Comparison of ENCODE assay signal across 11 mouse cellular contexts in the genomic region with DNA sequence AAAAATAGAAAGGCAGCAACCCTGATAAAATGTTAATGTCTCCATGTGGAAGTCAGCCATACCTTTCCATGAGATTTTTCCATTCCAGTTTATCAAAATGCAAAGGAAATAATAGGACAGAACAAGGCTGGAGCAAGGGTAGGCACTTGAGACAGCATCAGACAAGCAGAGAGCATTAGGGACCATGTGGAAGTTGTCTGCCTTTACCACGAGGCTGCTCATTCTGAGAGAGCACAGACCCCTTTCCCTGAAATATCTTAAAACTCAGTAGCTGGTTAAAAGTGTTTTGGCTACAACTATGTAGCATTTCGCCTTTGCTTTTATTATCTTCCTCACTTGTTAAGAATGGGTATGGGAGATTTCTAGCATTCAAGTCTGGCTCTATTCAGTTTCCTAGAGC. TPM values are rescaled to one million over a fixed set of nuclear protein-coding genes. Genes with fewer than 3 reads are reported as not detected.
DNase-seq lines count a peak whose midpoint lies in the region; ATAC-seq and TF ChIP-seq lines count a peak whose summit lies in the region.
"Had no signal": no experiment of that assay in that cellular context is flagged by ENCODE, and none has a peak within 500 bp of the region (broad histone marks: within the 10 kb centered on the region; RNA-seq: fewer than 3 reads in every experiment).

No protein-coding gene starts in this region.

- peak overlapping the region in 1 of 2 experiments; percentile 73; a peak in 2 of 4 replicates for H3K4me3 ChIP-seq in heart, embryonic 14.5 days (ENCODE audit: control insufficient read depth in 1 of 2, insufficient read depth in 1 of 2, low read depth in 1 of 2, low read length in 2 of 2)
- no peak overlapping the region for H3K4me3 ChIP-seq in ES-Bruce4 (ENCODE audit: low read depth, low read length)
- no peak overlapping the region for H3K4me3 ChIP-seq in hindbrain, embryonic 12.5 days
- H3K4me3 ChIP-seq in midbrain, embryonic 10.5 days: peak overlapping the region; percentile 76

- TF ChIP-seq POLR2A in ES-Bruce4 (IDR thresholded peaks at IDR 0.05; ENCODE audit: insufficient read depth, low read length): no peak

- no peak for ATAC-seq in heart, embryonic 14.5 days (ENCODE audit: insufficient number of reproducible peaks, insufficient read depth, low FRiP score, low read depth)
- ATAC-seq in hindbrain, embryonic 12.5 days (ENCODE audit: low FRiP score): no peak
- no peak for ATAC-seq in inflammation-experienced regulatory T-cells, adult 6 months

- 0 out of 2 replicates have a peak, but pooled peaks cover 3% of the 10 kb centered on the region for H3K36me3 ChIP-seq in heart, embryonic 14.5 days (ENCODE audit: control insufficient read depth, insufficient read depth, low read length)
- no peaks in the 10 kb centered on the region for H3K36me3 ChIP-seq in ES-Bruce4 (ENCODE audit: control insufficient read depth, insufficient read depth, low read length, poor library complexity, severe bottlenecking)
- H3K36me3 ChIP-seq in hindbrain, embryonic 12.5 days: no peaks in the 10 kb centered on the region
- no peaks in the 10 kb centered on the region for H3K36me3 ChIP-seq in midbrain, embryonic 10.5 days

- H3K27me3 ChIP-seq in heart, embryonic 14.5 days (ENCODE audit: control insufficient read depth, insufficient read depth, low read length): no peaks in the 10 kb centered on the region
- no peaks in the 10 kb centered on the region for H3K27me3 ChIP-seq in ES-Bruce4 (ENCODE audit: control insufficient read depth, insufficient read depth, low read length, poor library complexity, severe bottlenecking)
- H3K27me3 ChIP-seq in hindbrain, embryonic 12.5 days: no peaks in the 10 kb centered on the region
- no peaks in the 10 kb centered on the region for H3K27me3 ChIP-seq in midbrain, embryonic 10.5 days (ENCODE audit: low read depth, poor library complexity, severe bottlenecking)

- peaks cover 0 to 5% of the 10 kb centered on the region in 2 experiments; a peak in 1 of 4 replicates for H3K4me1 ChIP-seq in heart, embryonic 14.5 days (ENCODE audit: control insufficient read depth in 2 of 2, insufficient read depth in 2 of 2, low read length in 2 of 2)
- H3K4me1 ChIP-seq in ES-Bruce4 (ENCODE audit: control insufficient read depth, insufficient read depth, low read length): peaks cover 7% of the 10 kb centered on the region
- peaks cover 2% of the 10 kb centered on the region; the same call in 1 of the 2 replicates for H3K4me1 ChIP-seq in hindbrain, embryonic 12.5 days
- peaks cover 15% of the 10 kb centered on the region for H3K4me1 ChIP-seq in midbrain, embryonic 10.5 days

- H3K9ac ChIP-seq in heart, embryonic 14.5 days (ENCODE audit: low read length): peak overlapping the region; percentile 89
- 0 out of 2 replicates have a peak overlapping the region, but pooled peaks have one; percentile 25 for H3K9ac ChIP-seq in ES-Bruce4 (ENCODE audit: low read depth, poor library complexity, severe bottlenecking)
- H3K9ac ChIP-seq in hindbrain, embryonic 12.5 days: no peak overlapping the region

- DNase-seq in heart, postnatal 4 days: no peak
- no peak for DNase-seq in midbrain, embryonic 10.5 days (ENCODE audit: low spot score)
- DNase-seq in spleen, adult 18-20 months: no peak
- no peak for DNase-seq in frontal cortex, postnatal 25 days (ENCODE audit: low spot score in 2 of 2)
- DNase-seq: right cerebral cortex, adult 18-20 months had no signal

- TF ChIP-seq EP300 in ES-Bruce4 (IDR thresholded peaks at IDR 0.05; ENCODE audit: insufficient read depth, low read depth, low read length): no peak

- H3K27ac ChIP-seq in heart, embryonic 14.5 days (replicated peaks in 1 of 2; ENCODE audit: control insufficient read depth in 1 of 2, insufficient read depth in 1 of 2, low read depth in 2 of 2, low read length in 2 of 2): peak overlapping the region in 1 of 2 experiments; percentile 93; a peak in 1 of 4 replicates
- H3K27ac ChIP-seq in ES-Bruce4 (ENCODE audit: insufficient read depth, low read length): no peak overlapping the region
- H3K27ac ChIP-seq in hindbrain, embryonic 12.5 days: no peak overlapping the region
- H3K27ac ChIP-seq in midbrain, embryonic 10.5 days (replicated peaks): no peak overlapping the region

- H3K4me2 ChIP-seq in heart, embryonic 14.5 days (ENCODE audit: low read length): peak overlapping the region; percentile 72
- peak overlapping the region; percentile 55; the same call in 1 of the 2 replicates for H3K4me2 ChIP-seq in hindbrain, embryonic 12.5 days (replicated peaks)

- no peaks in the 10 kb centered on the region for H3K9me3 ChIP-seq in heart, embryonic 14.5 days (ENCODE audit: control insufficient read depth, low read length)
- H3K9me3 ChIP-seq in ES-Bruce4 (replicated peaks; ENCODE audit: control insufficient read depth, insufficient read depth, low read length, poor library complexity, severe bottlenecking): no peaks in the 10 kb centered on the region
- no peaks in the 10 kb centered on the region for H3K9me3 ChIP-seq in hindbrain, embryonic 12.5 days (replicated peaks)
- no peaks in the 10 kb centered on the region for H3K9me3 ChIP-seq in midbrain, embryonic 10.5 days (replicated peaks)

- TF ChIP-seq CTCF in ES-Bruce4 (IDR thresholded peaks at IDR 0.05; ENCODE audit: low read depth, low read length): no peak

- 33% methylated on average over 2 of the region's 2 CpGs for WGBS in heart, embryonic 14.5 days
- 62% methylated on average over 2 of the region's 2 CpGs for WGBS in hindbrain, embryonic 12.5 days
- 68% methylated on average over 2 of the region's 2 CpGs for WGBS in midbrain, embryonic 10.5 days

RNA-seq across cellular contexts. Expression of a gene that starts 0.8 kb away (rescaled TPM):
- 16.6 and 19.3 TPM in 2 replicates for polyA plus RNA-seq in heart, embryonic 14.5 days (2014; fragmentation: Nextera tagmentation; extraction: Ambion mirVana)
- 10 to 100 TPM; 14.6 to 15.6 TPM for total RNA-seq in heart, postnatal 4 days (2021)
- polyA plus RNA-seq in ES-Bruce4 (2011; ENCODE audit: insufficient read depth, insufficient read length, low read depth, missing spikeins): 11.8 and 15.0 TPM in 2 replicates
- polyA plus RNA-seq in hindbrain, embryonic 12.5 days (2016; fragmentation: Nextera tagmentation; extraction: Ambion mirVana): 10.2 and 11.9 TPM in 2 replicates
- 12.9 and 13.0 TPM in 2 replicates for polyA plus RNA-seq in midbrain, embryonic 10.5 days (2016; fragmentation: Nextera tagmentation; extraction: Ambion mirVana)
- polyA plus RNA-seq in inflammation-experienced regulatory T-cells, adult 6 months (2017; shearing (Covaris generic)): 1 to 10 TPM; 3.0 to 4.3 (median 3.2) TPM

RNA-seq across cellular contexts. Expression of a gene that starts 19.8 kb away (rescaled TPM):
- 0.18 TPM in 1 of 2 replicates, not detected in the other for polyA plus RNA-seq in heart, embryonic 14.5 days (2014; fragmentation: Nextera tagmentation; extraction: Ambion mirVana)
- total RNA-seq in heart, postnatal 4 days (2021): under 1 TPM in 1 of 2 experiments, not detected in 1; 0.10 TPM
- polyA plus RNA-seq in ES-Bruce4 (2011; ENCODE audit: insufficient read depth, insufficient read length, low read depth, missing spikeins): not detected in 2 replicates
- 0.20 and 0.34 TPM in 2 replicates for polyA plus RNA-seq in hindbrain, embryonic 12.5 days (2016; fragmentation: Nextera tagmentation; extraction: Ambion mirVana)
- polyA plus RNA-seq in midbrain, embryonic 10.5 days (2016; fragmentation: Nextera tagmentation; extraction: Ambion mirVana): 0.12 and 0.16 TPM in 2 replicates
- polyA plus RNA-seq in inflammation-experienced regulatory T-cells, adult 6 months (2017; shearing (Covaris generic)): not detected
- total RNA-seq: layer of hippocampus, adult 8-10 months had no signal
- polyA plus RNA-seq: CD4-positive, CD25-positive, alpha-beta regulatory T cell, adult 4 months had no signal

RNA-seq across cellular contexts. Expression of a gene that starts 28.6 kb away (rescaled TPM):
- 0.16 TPM in 1 of 2 replicates, not detected in the other for polyA plus RNA-seq in heart, embryonic 14.5 days (2014; fragmentation: Nextera tagmentation; extraction: Ambion mirVana)
- total RNA-seq in heart, postnatal 4 days (2021): 1 to 10 TPM in 1 of 2 experiments, under 1 TPM in 1; 0.62 to 1.2 TPM
- not detected in 2 replicates for polyA plus RNA-seq in ES-Bruce4 (2011; ENCODE audit: insufficient read depth, insufficient read length, low read depth, missing spikeins)
- 18.5 and 26.0 TPM in 2 replicates for polyA plus RNA-seq in hindbrain, embryonic 12.5 days (2016; fragmentation: Nextera tagmentation; extraction: Ambion mirVana)
- polyA plus RNA-seq in midbrain, embryonic 10.5 days (2016; fragmentation: Nextera tagmentation; extraction: Ambion mirVana): 0.10 and 0.40 TPM in 2 replicates
- under 1 TPM in 1 of 3 experiments, not detected in 2; 0.24 TPM for polyA plus RNA-seq in inflammation-experienced regulatory T-cells, adult 6 months (2017; shearing (Covaris generic))
- polyA plus RNA-seq: CD4-positive, CD25-positive, alpha-beta regulatory T cell, adult 4 months had no signal

RNA-seq across cellular contexts. Expression of a gene that starts 57.1 kb away (rescaled TPM):
- polyA plus RNA-seq in heart, embryonic 14.5 days (2014; fragmentation: Nextera tagmentation; extraction: Ambion mirVana): 0.04 and 0.05 TPM in 2 replicates
- under 1 TPM; 0.05 to 0.09 TPM for total RNA-seq in heart, postnatal 4 days (2021)
- not detected in 2 replicates for polyA plus RNA-seq in ES-Bruce4 (2011; ENCODE audit: insufficient read depth, insufficient read length, low read depth, missing spikeins)
- polyA plus RNA-seq in hindbrain, embryonic 12.5 days (2016; fragmentation: Nextera tagmentation; extraction: Ambion mirVana): 1.3 and 3.1 TPM in 2 replicates
- polyA plus RNA-seq in midbrain, embryonic 10.5 days (2016; fragmentation: Nextera tagmentation; extraction: Ambion mirVana): 0.33 and 0.82 TPM in 2 replicates
- polyA plus RNA-seq in inflammation-experienced regulatory T-cells, adult 6 months (2017; shearing (Covaris generic)): under 1 TPM in 1 of 3 experiments, not detected in 2; 0.11 TPM
- polyA plus RNA-seq: CD4-positive, CD25-positive, alpha-beta regulatory T cell, adult 4 months had no signal

Comparison
In these comparisons a context has a peak if more than half of its experiments do, and no peak if none do; other contexts are left out.
1. RNA of a gene that starts 28.6 kb away (polyA plus RNA-seq): 18.5 to 26.0 TPM in hindbrain, embryonic 12.5 days; 0.16 TPM in heart, embryonic 14.5 days, 0.10 to 0.40 TPM in midbrain, embryonic 10.5 days, not detected in ES-Bruce4 and 0.24 TPM in inflammation-experienced regulatory T-cells, adult 6 months; every median in the first group is over 10 times any median in the second.